Comparison of ENCODE assay signal across 9 mouse cellular contexts in genomic region chr15:103300067-103300471, GRCm38 (mm10). TPM values are rescaled to one million over a fixed set of nuclear protein-coding genes. Genes with fewer than 3 reads are reported as not detected.
DNase-seq lines count a peak whose midpoint lies in the region; ATAC-seq and TF ChIP-seq lines count a peak whose summit lies in the region.
"Had no signal": no experiment of that assay in that cellular context is flagged by ENCODE, and none has a peak within 500 bp of the region (broad histone marks: within the 10 kb centered on the region; RNA-seq: fewer than 3 reads in every experiment).

No protein-coding gene starts in this region.

- no peaks in the 10 kb centered on the region for H3K27me3 ChIP-seq in heart, embryonic 15.5 days
- no peaks in the 10 kb centered on the region for H3K27me3 ChIP-seq in neural tube, embryonic 15.5 days (replicated peaks)

- no peak for DNase-seq in heart, adult 8-10 months (ENCODE audit: low spot score)
- DNase-seq in R1 (ENCODE audit: low read depth, low spot score) = peak; percentile 46
- DNase-seq in left cerebral cortex, adult 2 months (ENCODE audit: extremely low spot score in 1 of 2, low spot score in 2 of 2) = peak; percentile 65 to 66
- no peak for DNase-seq in gastrocnemius, adult 18-20 months (ENCODE audit: low spot score)
- no peak for DNase-seq in spleen, postnatal 14 days (ENCODE audit: low spot score in 2 of 2)

- H3K9me3 ChIP-seq in heart, embryonic 15.5 days (replicated peaks) = no peaks in the 10 kb centered on the region
- no peaks in the 10 kb centered on the region for H3K9me3 ChIP-seq in neural tube, embryonic 15.5 days (replicated peaks)
- H3K9me3 ChIP-seq: G1E had no signal

- H3K4me2 ChIP-seq in heart, embryonic 15.5 days = peak overlapping the region; percentile 56
- H3K4me2 ChIP-seq in neural tube, embryonic 15.5 days = peak overlapping the region; percentile 52

- H3K9ac ChIP-seq in heart, embryonic 15.5 days = peak overlapping the region; percentile 36; the same call in 1 of the 2 replicates
- H3K9ac ChIP-seq in neural tube, embryonic 15.5 days (replicated peaks) = peak overlapping the region; percentile 31

- intact Hi-C loops in left cerebral cortex, adult 2 months (cut with DNase I) = loop anchor here (10.0 kb wide), 1 partner anchor 555 kb away; no protein-coding TSS in a partner anchor

- H3K4me1 ChIP-seq in heart, embryonic 15.5 days (replicated peaks) = peaks cover 52% of the 10 kb centered on the region
- peaks cover 48% of the 10 kb centered on the region for H3K4me1 ChIP-seq in embryonic fibroblast, embryonic 13.5 days (ENCODE audit: control insufficient read depth, insufficient read depth, low read length)
- peaks cover 96% of the 10 kb centered on the region for H3K4me1 ChIP-seq in neural tube, embryonic 15.5 days

- WGBS in heart, embryonic 15.5 days = 21% methylated on average over 18 of the region's 18 CpGs
- 6% methylated on average over 18 of the region's 18 CpGs for WGBS in neural tube, embryonic 15.5 days

- TF ChIP-seq POLR2A in embryonic fibroblast, embryonic 13.5 days (IDR thresholded peaks at IDR 0.05; ENCODE audit: low read depth, low read length) = no peak

- H3K4me3 ChIP-seq in heart, embryonic 15.5 days = peak overlapping the region; percentile 30
- H3K4me3 ChIP-seq in embryonic fibroblast, embryonic 13.5 days (ENCODE audit: insufficient read depth, low read length) = no peak overlapping the region
- peak overlapping the region; percentile 31 for H3K4me3 ChIP-seq in left cerebral cortex, adult 2 months
- peak overlapping the region; percentile 19 for H3K4me3 ChIP-seq in neural tube, embryonic 15.5 days (replicated peaks)

- peaks cover 36% of the 10 kb centered on the region; the same call in 1 of the 2 replicates for H3K36me3 ChIP-seq in heart, embryonic 15.5 days
- no peaks in the 10 kb centered on the region for H3K36me3 ChIP-seq in neural tube, embryonic 15.5 days

- no peak for TF ChIP-seq CTCF in embryonic fibroblast, embryonic 13.5 days (IDR thresholded peaks at IDR 0.05; ENCODE audit: borderline replicate concordance, insufficient read depth, low read length)
- TF ChIP-seq CTCF in left cerebral cortex, adult 2 months (IDR thresholded peaks at IDR 0.05) = no peak

- H3K27ac ChIP-seq in heart, embryonic 15.5 days = peak overlapping the region; percentile 56
- H3K27ac ChIP-seq in embryonic fibroblast, embryonic 13.5 days (ENCODE audit: insufficient read depth, low read length) = peak overlapping the region; percentile 51; the same call in 1 of the 2 replicates
- peak overlapping the region; percentile 91 for H3K27ac ChIP-seq in left cerebral cortex, adult 2 months
- peak overlapping the region; percentile 99 for H3K27ac ChIP-seq in neural tube, embryonic 15.5 days (replicated peaks)

- no peak for ATAC-seq in heart, embryonic 15.5 days (replicated peaks; ENCODE audit: insufficient number of reproducible peaks, insufficient read depth, low FRiP score, low read depth)
- peak; percentile 79 for ATAC-seq in neural tube, embryonic 15.5 days (ENCODE audit: low FRiP score)

RNA-seq across cellular contexts. Expression of gene Gpr84, which starts 10.3 kb away (rescaled TPM):
- polyA plus RNA-seq in heart, embryonic 15.5 days (2015; fragmentation: Nextera tagmentation; extraction: Ambion mirVana) = 0.11 and 0.25 TPM in 2 replicates
- total RNA-seq in heart, adult 8-10 months (2022) = not detected
- 0.40 TPM in 1 of 2 replicates, not detected in the other for polyA plus RNA-seq in embryonic fibroblast, embryonic 13.5 days (2011; ENCODE audit: insufficient read length, low read depth, missing spikeins)
- under 1 TPM; 0.40 to 0.66 TPM for total RNA-seq in left cerebral cortex, adult 2 months (2021)
- 0.33 and 0.60 TPM in 2 replicates for polyA plus RNA-seq in neural tube, embryonic 15.5 days (2015; fragmentation: Nextera tagmentation; extraction: Ambion mirVana)
- total RNA-seq in gastrocnemius, adult 18-20 months (2021) = not detected
- total RNA-seq: G1E had no signal
- polyA plus RNA-seq: G1E had no signal

RNA-seq across cellular contexts. Expression of gene Copz1, which starts 27.6 kb away (rescaled TPM):
- polyA plus RNA-seq in heart, embryonic 15.5 days (2015; fragmentation: Nextera tagmentation; extraction: Ambion mirVana) = 145 and 168 TPM in 2 replicates
- total RNA-seq in heart, adult 8-10 months (2022) = 10 to 100 TPM; 48.9 to 55.0 (median 49.4) TPM
- 141 and 143 TPM in 2 replicates for polyA plus RNA-seq in embryonic fibroblast, embryonic 13.5 days (2011; ENCODE audit: insufficient read length, low read depth, missing spikeins)
- 10 to 100 TPM; 85.5 to 93.0 TPM for total RNA-seq in left cerebral cortex, adult 2 months (2021)
- 190 and 207 TPM in 2 replicates for polyA plus RNA-seq in neural tube, embryonic 15.5 days (2015; fragmentation: Nextera tagmentation; extraction: Ambion mirVana)
- 10 to 100 TPM; 35.8 to 37.3 TPM for total RNA-seq in gastrocnemius, adult 18-20 months (2021)

RNA-seq across cellular contexts. Expression of gene Zfp385a, which starts 39.8 kb away (rescaled TPM):
- 5.9 and 10.5 TPM in 2 replicates for polyA plus RNA-seq in heart, embryonic 15.5 days (2015; fragmentation: Nextera tagmentation; extraction: Ambion mirVana)
- 1 to 10 TPM; 6.7 to 9.5 (median 8.8) TPM for total RNA-seq in heart, adult 8-10 months (2022)
- 25.0 and 27.6 TPM in 2 replicates for polyA plus RNA-seq in embryonic fibroblast, embryonic 13.5 days (2011; ENCODE audit: insufficient read length, low read depth, missing spikeins)
- 10 to 100 TPM; 66.1 to 77.5 TPM for total RNA-seq in left cerebral cortex, adult 2 months (2021)
- 18.6 and 19.9 TPM in 2 replicates for polyA plus RNA-seq in neural tube, embryonic 15.5 days (2015; fragmentation: Nextera tagmentation; extraction: Ambion mirVana)
- 10 to 100 TPM in 1 of 2 experiments, 1 to 10 TPM in 1; 7.9 to 32.1 TPM for total RNA-seq in gastrocnemius, adult 18-20 months (2021)

RNA-seq across cellular contexts. Expression of gene Nfe2, which starts 41.9 kb away (rescaled TPM):
- 1.9 and 5.0 TPM in 2 replicates for polyA plus RNA-seq in heart, embryonic 15.5 days (2015; fragmentation: Nextera tagmentation; extraction: Ambion mirVana)
- total RNA-seq in heart, adult 8-10 months (2022) = 1 to 10 TPM in 2 of 4 experiments, under 1 TPM in 2; 0.31 to 2.6 (median 0.88) TPM
- not detected in 2 replicates for polyA plus RNA-seq in embryonic fibroblast, embryonic 13.5 days (2011; ENCODE audit: insufficient read length, low read depth, missing spikeins)
- not detected for total RNA-seq in left cerebral cortex, adult 2 months (2021)
- 0.99 and 4.6 TPM in 2 replicates for polyA plus RNA-seq in neural tube, embryonic 15.5 days (2015; fragmentation: Nextera tagmentation; extraction: Ambion mirVana)
- total RNA-seq in gastrocnemius, adult 18-20 months (2021) = not detected

RNA-seq across cellular contexts. Expression of gene Hnrnpa1, which starts 59.8 kb away (rescaled TPM):
- polyA plus RNA-seq in heart, embryonic 15.5 days (2015; fragmentation: Nextera tagmentation; extraction: Ambion mirVana) = 367 and 376 TPM in 2 replicates
- 100 to 1,000 TPM; 134 to 164 (median 150) TPM for total RNA-seq in heart, adult 8-10 months (2022)
- polyA plus RNA-seq in embryonic fibroblast, embryonic 13.5 days (2011; ENCODE audit: insufficient read length, low read depth, missing spikeins) = 509 and 719 TPM in 2 replicates
- total RNA-seq in left cerebral cortex, adult 2 months (2021) = 100 to 1,000 TPM; 233 to 247 TPM
- 582 and 600 TPM in 2 replicates for polyA plus RNA-seq in neural tube, embryonic 15.5 days (2015; fragmentation: Nextera tagmentation; extraction: Ambion mirVana)
- 10 to 100 TPM; 77.2 to 94.8 TPM for total RNA-seq in gastrocnemius, adult 18-20 months (2021)

Comparison
In these comparisons a context has a peak if more than half of its experiments do, and no peak if none do; other contexts are left out.
1. DNase-seq: peak in R1 (single experiment) and left cerebral cortex, adult 2 months (2 of 2); none in heart, adult 8-10 months (single experiment), gastrocnemius, adult 18-20 months (single experiment) and spleen, postnatal 14 days (0 of 2).
2. Peak in every context shown above with its lines, with median percentiles within 50 percentile points of each other: H3K27ac ChIP-seq.